Mouse (Mus musculus) bone marrow macrophage, adult 2 months (primary cell): ENCODE results near the gene Srsf4.

Source experiments
- CTCF ChIP-seq: IDR thresholded peaks from 2 replicates; pipeline ENCODE4 v1.5.1; 2012; ENCODE audit warnings: low read depth, mild to moderate bottlenecking, low read length, moderate library complexity
- POLR2A ChIP-seq: IDR thresholded peaks from 2 replicates; pipeline ENCODE4 v1.6.1; 2012; ENCODE audit warnings: mild to moderate bottlenecking, low read depth, low read length, borderline replicate concordance

DNA sequence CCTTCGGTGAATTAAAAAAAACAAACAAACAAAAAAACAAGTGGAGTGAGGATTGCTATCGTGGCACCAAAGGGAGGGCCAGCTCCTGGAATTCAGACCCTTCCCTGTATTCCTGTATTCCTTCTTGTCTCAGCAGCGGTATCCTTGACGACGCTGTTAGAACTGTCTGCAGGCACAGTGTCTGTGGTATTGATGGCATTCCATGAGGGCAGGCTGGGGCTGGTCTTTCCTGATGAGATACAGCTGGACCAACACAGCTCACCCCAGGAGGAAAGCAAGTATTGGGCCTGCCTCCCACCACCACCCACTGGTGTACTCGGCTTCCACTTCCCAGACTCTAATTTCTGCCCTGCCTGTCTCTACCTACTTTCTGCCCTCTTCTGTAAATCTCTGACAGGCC is 25.3 kb upstream of the Srsf4 start:
- no peak for TF ChIP-seq CTCF
- no peak for TF ChIP-seq POLR2A
